Mouse (Mus musculus) heart, postnatal 4 days (tissue): ENCODE data around the gene Ccdc61. TPM values are rescaled to one million over a fixed set of nuclear protein-coding genes. Genes with fewer than 3 reads are reported as not detected.

Experiments used
- DNase-seq: peaks from one replicate; pipeline ENCODE4 v3.0.0; 2021
- total RNA-seq, 2 experiments: library from RNA; stranded (reverse); gene quantifications; 2 replicates each; pipeline ENCODE4 v1.2.3; 2021

Ccdc61 gene
- total RNA-seq, 2 experiments from 2014 or later, result 11.9 to 14.9 TPM

DNA sequence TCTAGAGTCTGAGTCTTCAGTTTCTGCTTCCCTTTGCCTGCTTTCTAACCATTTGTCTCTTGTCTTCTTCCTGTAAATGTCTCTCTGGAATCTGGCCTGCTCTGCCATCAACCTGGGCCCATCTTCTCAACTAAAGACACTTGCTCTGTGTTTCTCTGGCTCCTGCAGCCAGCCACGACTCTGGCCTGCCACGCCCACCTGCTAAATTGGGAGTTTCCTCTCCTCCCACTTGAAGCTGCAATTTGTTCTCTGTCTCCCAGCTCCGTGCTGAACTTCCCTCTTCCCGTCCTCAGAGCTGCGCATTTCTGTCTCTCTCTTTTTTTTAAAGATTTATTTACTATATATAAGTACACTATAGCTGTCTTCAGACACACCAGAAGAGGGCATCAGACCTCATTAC, 65.4 kb downstream of the Ccdc61 start:
- DNase-seq, result no peak

DNA sequence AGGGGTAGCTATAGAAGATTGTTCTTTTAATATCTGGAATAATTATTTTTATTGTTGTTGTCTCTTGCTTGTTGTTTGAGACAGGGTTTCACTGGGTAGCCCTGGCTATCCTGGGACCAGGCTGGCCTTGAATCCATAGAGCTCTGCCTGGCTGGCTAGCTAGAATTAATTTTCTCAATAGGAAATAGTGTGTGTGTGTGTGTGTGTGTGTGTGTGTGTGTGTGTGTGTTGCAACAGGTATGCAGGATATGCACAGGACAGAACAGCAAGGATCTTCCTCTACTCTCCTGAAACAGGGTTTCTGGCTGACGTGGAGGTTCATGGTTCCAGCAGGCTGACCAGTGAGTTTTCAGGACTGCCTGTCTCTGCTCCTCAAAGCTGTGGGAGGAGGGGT, 69.0 kb downstream of the Ccdc61 start:
- no peak for DNase-seq

Other genes with a start within 250 kb of the Ccdc61 start
- gene Psg20, start 224.2 kb downstream of the Ccdc61 start, total RNA-seq, result not detected
- gene Psg22, start 192.3 kb downstream of the Ccdc61 start, total RNA-seq, result not detected
- gene Psg19, start 111.9 kb downstream of the Ccdc61 start, total RNA-seq, result not detected
- gene Psg17, start 88.8 kb downstream of the Ccdc61 start, total RNA-seq, result not detected
- 1 to 10 TPM; 2.8 to 3.5 TPM for gene Mill2, start 70.4 kb downstream of the Ccdc61 start, total RNA-seq
- 1 to 10 TPM; 1.1 to 2.0 TPM for gene Pglyrp1, start 39.1 kb downstream of the Ccdc61 start, total RNA-seq
- 1 to 10 TPM; 8.6 to 9.1 TPM for gene Nova2, start 15.5 kb upstream of the Ccdc61 start, total RNA-seq
- gene Nanos2, start 77.0 kb upstream of the Ccdc61 start, total RNA-seq, result under 1 TPM in 1 of 2 experiments, not detected in 1; 0.23 TPM
- gene Mypop, start 80.8 kb upstream of the Ccdc61 start, total RNA-seq, result 1 to 10 TPM; 1.4 to 1.5 TPM
- 10 to 100 TPM; 27.3 to 32.3 TPM for gene Irf2bp1, start 93.6 kb upstream of the Ccdc61 start, total RNA-seq
- gene Foxa3, start 113.1 kb upstream of the Ccdc61 start, total RNA-seq, result not detected
- gene Sympk, start 114.0 kb upstream of the Ccdc61 start, total RNA-seq, result 10 to 100 TPM; 57.3 to 62.5 TPM
- gene Rsph6a, start 144.3 kb upstream of the Ccdc61 start, total RNA-seq, result not detected
- gene Dmwd, start 165.8 kb upstream of the Ccdc61 start, total RNA-seq, result 10 to 100 TPM; 60.3 to 62.9 TPM
- gene Dmpk, start 173.4 kb upstream of the Ccdc61 start, total RNA-seq, result 100 to 1,000 TPM; 188 to 201 TPM
- gene Six5, start 184.2 kb upstream of the Ccdc61 start, total RNA-seq, result 10 to 100 TPM; 10.3 to 10.4 TPM
- under 1 TPM; 0.33 to 0.56 TPM for gene Gm4969, start 208.0 kb upstream of the Ccdc61 start, total RNA-seq
- 1 to 10 TPM; 5.5 to 7.2 TPM for gene Fbxo46, start 209.4 kb upstream of the Ccdc61 start, total RNA-seq
- 1 to 10 TPM; 6.9 to 7.7 TPM for gene Qpctl, start 238.9 kb upstream of the Ccdc61 start, total RNA-seq
- 10 to 100 TPM; 95.2 to 99.9 TPM for gene Snrpd2, start 239.3 kb upstream of the Ccdc61 start, total RNA-seq